Mouse (Mus musculus) heart, embryonic 14.5 days (tissue): ENCODE results near the gene Hs2st1. TPM values are rescaled to one million over a fixed set of nuclear protein-coding genes. Genes with fewer than 3 reads are reported as not detected.
A peak's percentile ranks its signal among the peaks of the same experiment; 100 is the strongest.

ENCODE experiments used
- ATAC-seq: fragments of 200-750 bp; cut with Nextera tagmentation; 2 replicates; pipeline ENCODE4 v1.8.0; 2017; ENCODE audit warnings: low read depth, moderate TSS enrichment; ENCODE audit not compliant: insufficient number of reproducible peaks, insufficient read depth, low FRiP score
- H3K27ac ChIP-seq, 2 experiments: fragments of 200-500 bp in 1 of 2; fragments of 300-500 bp in 1 of 2; sonication (generic) in 1 of 2; replicated peaks in 1 of 2; 2 replicates each; pipeline ENCODE4 v1.5.1; 2012 to 2014; ENCODE audit warnings: low read depth in 2 of 2, low read length in 2 of 2, control low read depth in 1 of 2, mild to moderate bottlenecking in 1 of 2, mixed read lengths in 1 of 2; ENCODE audit not compliant: control insufficient read depth in 1 of 2, insufficient read depth in 1 of 2
- H3K27me3 ChIP-seq: fragments of 300-500 bp; sonication (generic); 2 replicates; pipeline ENCODE4 v1.6.1; 2014; ENCODE audit warnings: mild to moderate bottlenecking, low read length, control low read depth; ENCODE audit not compliant: control insufficient read depth, insufficient read depth
- H3K36me3 ChIP-seq: fragments of 300-500 bp; sonication (generic); 2 replicates; pipeline ENCODE4 v1.6.1; 2014; ENCODE audit warnings: mild to moderate bottlenecking, control low read depth, low read length, mixed read lengths; ENCODE audit not compliant: control insufficient read depth, insufficient read depth
- H3K4me1 ChIP-seq, 2 experiments: fragments of 200-500 bp in 1 of 2; fragments of 300-500 bp in 1 of 2; sonication (generic) in 1 of 2; 2 replicates each; pipeline ENCODE4 v1.6.1; 2012 to 2014; ENCODE audit warnings: low read length in 2 of 2, control low read depth in 1 of 2, mixed read lengths in 1 of 2; ENCODE audit not compliant: control insufficient read depth in 2 of 2, insufficient read depth in 2 of 2
- H3K4me2 ChIP-seq: fragments of 300-500 bp; sonication (generic); 2 replicates; pipeline ENCODE4 v1.6.1; 2014; ENCODE audit warnings: mild to moderate bottlenecking, low read length
- H3K4me3 ChIP-seq, 2 experiments: fragments of 200-500 bp in 1 of 2; fragments of 300-500 bp in 1 of 2; sonication (generic) in 1 of 2; 2 replicates each; pipeline ENCODE4 v1.5.1; 2012 to 2014; ENCODE audit warnings: low read length in 2 of 2, mild to moderate bottlenecking in 2 of 2, control low read depth in 1 of 2, low read depth in 1 of 2, moderate library complexity in 1 of 2; ENCODE audit not compliant: control insufficient read depth in 1 of 2, insufficient read depth in 1 of 2
- H3K9ac ChIP-seq: fragments of 300-500 bp; sonication (generic); 2 replicates; pipeline ENCODE4 v1.6.1; 2014; ENCODE audit warnings: mild to moderate bottlenecking, low read length
- H3K9me3 ChIP-seq: fragments of 300-500 bp; sonication (generic); 2 replicates; pipeline ENCODE4 v1.6.1; 2016; ENCODE audit warnings: low read length, control low read depth; ENCODE audit not compliant: control insufficient read depth
- WGBS: fragments of 180-500 bp; shearing (Covaris S2); extraction: QIAGEN DNeasy Blood & Tissue Kit; methylation state at CpG from one replicate; pipeline ENCODE4 v1.1.7; 2014; 5-methylcytosine and 5-hydroxymethylcytosine counted together
- polyA plus RNA-seq: library from polyadenylated mRNA; unstranded; fragments of >200 nt; fragmentation: Nextera tagmentation; extraction: Ambion mirVana; gene quantifications from 2 replicates; pipeline ENCODE4 v1.2.1, GENCODE M21; 2014

Hs2st1 gene
- polyA plus RNA-seq, 1 experiment from 2014 or later, result 8.6 TPM

- Histone ChIP-seq H3K9ac (no peak overlapping the region), H3K36me3 (peaks cover 5% of the 10 kb centered on the region; the same call in 1 of the 2 replicates), H3K4me2 (no peak overlapping the region), H3K4me3 (no peak overlapping the region), H3K27ac (no peak overlapping the region), H3K27me3 (no peaks in the 10 kb centered on the region), H3K9me3 (no peaks in the 10 kb centered on the region), H3K4me1 (peaks cover 3 to 4% of the 10 kb centered on the region in 2 experiments; a peak in 1 of 4 replicates)
- WGBS, result 47% methylated on average over 19 of the region's 19 CpGs
- ATAC-seq, result peak; percentile 56; the same call in 1 of the 2 replicates
Measured at GRCm38 (mm10) chr3:144453701-144454430, 116.1 kb downstream of the Hs2st1 start.

GRCm38 (mm10) chr3:144448977-144449376 is 121.0 kb downstream of the Hs2st1 start:
- no peak overlapping the region for H3K4me2 ChIP-seq
- 83% methylated on average over 6 of the region's 6 CpGs for WGBS
- H3K36me3 ChIP-seq, result peaks cover 8% of the 10 kb centered on the region
- peaks cover 2 to 8% of the 10 kb centered on the region in 2 experiments for H3K4me1 ChIP-seq
- H3K9ac ChIP-seq, result no peak overlapping the region
- H3K9me3 ChIP-seq, result no peaks in the 10 kb centered on the region
- no peak for ATAC-seq
- H3K4me3 ChIP-seq, result no peak overlapping the region
- H3K27me3 ChIP-seq, result no peaks in the 10 kb centered on the region
- H3K27ac ChIP-seq, result no peak overlapping the region

- ATAC-seq, result no peak
Measured at GRCm38 (mm10) chr3:144447917-144448316, 122.1 kb downstream of the Hs2st1 start.

GRCm38 (mm10) chr3:144446081-144446634 is 123.8 kb downstream of the Hs2st1 start:
- peaks cover 0 to 5% of the 10 kb centered on the region in 2 experiments; a peak in 3 of 4 replicates for H3K4me1 ChIP-seq
- H3K27me3 ChIP-seq, result no peaks in the 10 kb centered on the region
- no peak overlapping the region for H3K4me3 ChIP-seq
- H3K9ac ChIP-seq, result no peak overlapping the region
- no peak for ATAC-seq
- H3K9me3 ChIP-seq, result no peaks in the 10 kb centered on the region
- no peak overlapping the region for H3K4me2 ChIP-seq
- peaks cover 8% of the 10 kb centered on the region for H3K36me3 ChIP-seq
- 93% methylated on average over 14 of the region's 14 CpGs for WGBS
- H3K27ac ChIP-seq, result no peak overlapping the region

More at GRCm38 (mm10) chr3:144447917-144448316, 122.1 kb downstream of the Hs2st1 start:
- 83% methylated on average over 9 of the region's 9 CpGs for WGBS
- Histone ChIP-seq H3K4me2 (no peak overlapping the region), H3K4me1 (peaks cover 0 to 5% of the 10 kb centered on the region in 2 experiments; a peak in 3 of 4 replicates), H3K36me3 (peaks cover 8% of the 10 kb centered on the region), H3K9ac (no peak overlapping the region), H3K4me3 (no peak overlapping the region), H3K9me3 (no peaks in the 10 kb centered on the region), H3K27me3 (no peaks in the 10 kb centered on the region), H3K27ac (no peak overlapping the region)

GRCm38 (mm10) chr3:144437871-144438398 is 132.0 kb downstream of the Hs2st1 start:
- H3K27ac ChIP-seq, result no peak overlapping the region
- WGBS, result 89% methylated on average over 14 of the region's 14 CpGs
- no peak overlapping the region for H3K4me3 ChIP-seq
- no peaks in the 10 kb centered on the region for H3K27me3 ChIP-seq
- H3K4me2 ChIP-seq, result no peak overlapping the region
- no peak overlapping the region for H3K9ac ChIP-seq
- H3K36me3 ChIP-seq, result peaks cover 14% of the 10 kb centered on the region
- H3K9me3 ChIP-seq, result no peaks in the 10 kb centered on the region
- H3K4me1 ChIP-seq, result peaks cover 0 to 2% of the 10 kb centered on the region in 2 experiments; a peak in 1 of 4 replicates
- no peak for ATAC-seq

GRCm38 (mm10) chr3:144436076-144436475 is 133.9 kb downstream of the Hs2st1 start:
- peaks cover 14% of the 10 kb centered on the region for H3K36me3 ChIP-seq
- ATAC-seq, result no peak
- no peak overlapping the region for H3K4me2 ChIP-seq
- H3K9me3 ChIP-seq, result no peaks in the 10 kb centered on the region
- no peak overlapping the region for H3K9ac ChIP-seq
- 81% methylated on average over 3 of the region's 3 CpGs for whole genome bisulfite sequencing
- H3K27me3 ChIP-seq, result no peaks in the 10 kb centered on the region
- no peak overlapping the region for H3K27ac ChIP-seq
- peaks cover 0 to 2% of the 10 kb centered on the region in 2 experiments; a peak in 1 of 4 replicates for H3K4me1 ChIP-seq
- H3K4me3 ChIP-seq, result no peak overlapping the region

GRCm38 (mm10) chr3:144435281-144435680 is 134.7 kb downstream of the Hs2st1 start:
- 84% methylated on average over 16 of the region's 16 CpGs for WGBS
- H3K4me2 ChIP-seq, result no peak overlapping the region

More at GRCm38 (mm10) chr3:144435281-144435680, 134.7 kb downstream of the Hs2st1 start:
- Histone ChIP-seq H3K9ac (no peak overlapping the region), H3K27me3 (no peaks in the 10 kb centered on the region), H3K4me3 (no peak overlapping the region), H3K27ac (no peak overlapping the region), H3K4me1 (peaks cover 0 to 2% of the 10 kb centered on the region in 2 experiments; a peak in 1 of 4 replicates), H3K36me3 (peaks cover 10% of the 10 kb centered on the region), H3K9me3 (no peaks in the 10 kb centered on the region)
- no peak for ATAC-seq
